Mouse (Mus musculus) heart, embryonic 11.5 days (tissue): ENCODE results near the gene Pigv. TPM values are rescaled to one million over a fixed set of nuclear protein-coding genes. Genes with fewer than 3 reads are reported as not detected.

Source experiments
- microRNA-seq: library from miRNA; unstranded; fragments of <30 nt; microRNA quantifications from one replicate; pipeline ENCODE4, GENCODE M21; 2016; ENCODE audit warnings: borderline number of aligned reads
- polyA plus RNA-seq: library from polyadenylated mRNA; unstranded; fragments of >200 nt; fragmentation: Nextera tagmentation; extraction: Ambion mirVana; gene quantifications from 2 replicates; pipeline ENCODE4 v1.2.1, GENCODE M21; 2014

The Pigv gene
- polyA plus RNA-seq, 1 experiment from 2014 or later: 13.9 TPM

Small RNA genes lying within 50 kb of the gene (microRNA-seq; reads per million reads assigned to microRNA genes)
- gene Mir7227: 0.81 reads per million, percentile 9 among the genes with 10 or more reads in this experiment

Other genes with a start within 250 kb of the Pigv start
- 0.47 and 0.83 TPM in 2 replicates for gene Tent5b, start 192.5 kb downstream of the Pigv start, polyA plus RNA-seq
- 0.94 and 1.4 TPM in 2 replicates for gene Trnp1, start 174.1 kb downstream of the Pigv start, polyA plus RNA-seq
- 0.77 and 0.80 TPM in 2 replicates for gene Kdf1, start 153.7 kb downstream of the Pigv start, polyA plus RNA-seq
- gene Nudc, start 126.7 kb downstream of the Pigv start, polyA plus RNA-seq: 221 TPM in 2 replicates
- 9.6 and 11.0 TPM in 2 replicates for gene Nr0b2, start 119.3 kb downstream of the Pigv start, polyA plus RNA-seq
- gene Gpatch3, start 97.9 kb downstream of the Pigv start, polyA plus RNA-seq: 5.0 and 6.0 TPM in 2 replicates
- gene Gpn2, start 88.3 kb downstream of the Pigv start, polyA plus RNA-seq: 14.2 and 14.3 TPM in 2 replicates
- gene Sfn, start 70.5 kb downstream of the Pigv start, polyA plus RNA-seq: 1.7 and 3.0 TPM in 2 replicates
- 1.5 and 2.5 TPM in 2 replicates for gene Zdhhc18, start 22.5 kb downstream of the Pigv start, polyA plus RNA-seq
- gene Arid1a, start 84.1 kb upstream of the Pigv start, polyA plus RNA-seq: 26.7 and 34.2 TPM in 2 replicates
- 20.9 and 23.1 TPM in 2 replicates for gene Rps6ka1, start 215.2 kb upstream of the Pigv start, polyA plus RNA-seq